Mouse (Mus musculus) mesoderm, embryonic 11.5 days (tissue): ENCODE results near the gene Usp45.

ENCODE experiments used
- DNase-seq: peaks from one replicate; pipeline ENCODE4 v3.0.0-alpha.2; 2012; ENCODE audit warnings: low read depth, low spot score

Usp45 gene

DNA sequence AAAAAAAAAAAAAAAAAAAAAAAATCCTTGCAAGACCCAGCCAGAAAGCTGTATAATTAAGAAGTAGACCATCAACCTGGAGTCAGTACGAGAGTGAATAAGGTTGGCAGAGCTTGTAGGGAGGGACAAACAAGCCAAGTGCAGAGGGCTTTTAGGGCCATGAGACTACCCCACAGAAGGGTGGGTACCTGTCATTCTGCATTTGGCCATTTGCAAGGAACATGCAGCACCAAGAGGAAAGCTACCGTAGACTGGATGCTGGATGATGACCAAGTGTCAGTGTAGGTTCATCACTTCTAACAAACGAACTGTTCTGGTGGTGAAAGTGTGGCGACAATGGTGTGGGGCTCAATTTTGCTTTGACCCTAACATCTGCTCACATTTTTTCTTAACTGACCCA is 22.9 kb downstream of the Usp45 start:
- no peak for DNase-seq

GRCm38 (mm10) chr4:21793631-21794030 is 26.7 kb downstream of the Usp45 start:
- no peak for DNase-seq

- DNase-seq, result no peak
Observed at GRCm38 (mm10) chr4:21801013-21801412, 34.1 kb downstream of the Usp45 start.

DNA sequence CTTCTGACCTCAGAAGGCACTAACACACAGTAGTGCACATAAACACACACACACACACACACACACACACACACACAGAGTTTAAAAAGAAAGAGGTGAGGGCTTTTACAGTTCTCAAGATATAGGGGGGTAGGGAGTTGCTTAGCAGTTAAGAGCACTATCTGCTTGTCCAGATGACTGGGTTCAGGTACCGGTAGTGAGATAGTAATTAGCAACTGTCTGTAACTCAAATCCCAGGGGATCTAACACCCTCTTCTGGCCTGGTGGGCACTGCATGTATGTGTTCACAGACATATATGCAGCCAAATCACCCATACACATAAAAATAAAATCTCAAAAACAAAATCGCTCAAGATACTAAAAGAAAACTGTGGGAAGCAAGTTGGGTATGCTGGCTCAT is 34.7 kb downstream of the Usp45 start:
- no peak for DNase-seq

GRCm38 (mm10) chr4:21807204-21807603 is 40.2 kb downstream of the Usp45 start:
- peak; percentile 18 for DNase-seq

- no peak for DNase-seq
Observed at GRCm38 (mm10) chr4:21810608-21811007, 43.7 kb downstream of the Usp45 start.

- DNase-seq, result no peak
Observed at GRCm38 (mm10) chr4:21812635-21813034, 45.7 kb downstream of the Usp45 start.

DNA sequence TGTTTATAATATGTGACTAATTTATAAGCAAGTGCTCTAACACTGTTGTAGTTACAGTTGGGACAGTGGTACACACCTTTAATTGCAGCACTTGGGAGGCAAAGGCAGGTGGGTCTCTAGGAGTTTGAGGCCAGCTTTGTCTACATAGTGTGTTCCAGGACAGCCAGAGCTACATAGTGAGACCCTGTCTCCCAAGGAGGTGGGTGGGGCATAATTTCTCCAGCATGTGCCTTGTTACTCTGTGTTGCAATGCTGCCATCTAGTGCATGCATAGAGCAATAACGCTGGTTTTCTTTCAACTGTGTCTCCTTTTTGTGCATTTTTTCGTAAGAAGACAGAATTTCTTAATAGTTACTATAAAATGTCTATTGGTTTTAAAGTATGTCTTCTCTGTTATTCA is 47.1 kb downstream of the Usp45 start:
- DNase-seq, result peak; percentile 80

GRCm38 (mm10) chr4:21826616-21827015 is 59.7 kb downstream of the Usp45 start:
- no peak for DNase-seq

DNA sequence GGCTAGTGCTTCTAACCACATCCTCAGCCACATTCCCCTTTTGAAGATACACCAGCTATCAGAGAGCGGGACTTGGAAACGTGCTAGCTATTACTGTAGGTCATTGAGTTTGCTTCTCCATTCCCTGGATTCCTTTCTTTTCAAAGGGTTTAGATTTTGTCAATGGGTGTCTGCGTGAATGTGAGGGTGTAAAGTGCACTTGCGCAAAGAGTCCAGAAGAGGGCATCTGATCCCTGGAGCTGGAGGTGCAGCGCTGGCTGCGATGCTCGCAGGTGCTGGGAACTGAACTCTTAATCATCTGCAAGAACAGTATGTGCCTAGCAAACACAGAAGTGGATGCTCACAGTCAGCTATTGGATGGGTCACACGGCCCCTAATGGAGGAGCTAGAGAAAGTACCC is 65.9 kb downstream of the Usp45 start:
- DNase-seq, result no peak

DNA sequence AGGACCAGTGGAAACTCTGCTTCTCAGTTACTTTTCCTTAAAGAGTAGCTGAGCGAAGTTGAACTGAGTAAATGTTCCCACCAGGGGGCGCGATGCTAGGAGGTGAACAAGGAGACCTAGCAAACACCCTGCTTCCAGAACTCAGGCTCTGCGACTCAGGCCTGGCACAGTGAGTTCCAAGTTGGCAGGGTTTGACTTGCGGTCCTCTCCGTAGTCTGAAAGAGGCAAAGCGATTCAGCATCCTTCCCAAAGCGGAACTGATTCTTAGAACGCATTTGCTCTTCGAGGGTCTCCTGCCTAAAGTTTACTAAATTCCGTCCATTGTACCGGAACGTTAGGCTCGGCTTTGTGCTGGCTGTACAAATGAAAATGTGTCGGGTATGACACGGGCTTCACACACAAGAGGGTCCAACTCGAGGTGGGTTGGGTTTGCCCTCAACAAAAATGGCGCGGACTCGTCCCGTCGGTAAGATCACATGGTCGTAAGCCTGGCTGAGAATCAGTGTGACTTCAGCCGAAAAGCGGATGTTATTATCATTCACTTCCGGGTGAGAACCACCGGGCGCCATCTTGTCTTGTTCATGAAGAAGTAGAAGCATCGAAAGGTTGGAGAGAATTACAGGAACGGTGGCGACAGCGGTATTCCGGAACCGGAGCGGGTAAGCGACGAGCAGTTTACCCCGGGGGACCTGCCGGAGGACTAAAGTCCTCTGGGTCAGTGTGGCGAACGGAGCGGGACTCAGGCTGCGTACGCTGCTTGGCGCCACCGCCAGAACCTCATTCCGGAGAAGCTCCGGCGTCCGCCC is 80.7 kb downstream of the Usp45 start, which contains the start of gene Pnisr:
Pnisr (plus strand) TSS at position 103 of the 806 bp plus-strand sequence.
- peak; percentile 97 for DNase-seq

- DNase-seq, result peak; percentile 90
Observed at GRCm38 (mm10) chr4:21848287-21848630, 81.3 kb downstream of the Usp45 start.

GRCm38 (mm10) chr4:21857481-21857880 is 90.5 kb downstream of the Usp45 start:
- DNase-seq, result no peak

GRCm38 (mm10) chr4:21865226-21865625 is 98.3 kb downstream of the Usp45 start:
- DNase-seq, result no peak

GRCm38 (mm10) chr4:21878776-21879175 is 111.8 kb downstream of the Usp45 start:
- DNase-seq, result peak; percentile 8

DNA sequence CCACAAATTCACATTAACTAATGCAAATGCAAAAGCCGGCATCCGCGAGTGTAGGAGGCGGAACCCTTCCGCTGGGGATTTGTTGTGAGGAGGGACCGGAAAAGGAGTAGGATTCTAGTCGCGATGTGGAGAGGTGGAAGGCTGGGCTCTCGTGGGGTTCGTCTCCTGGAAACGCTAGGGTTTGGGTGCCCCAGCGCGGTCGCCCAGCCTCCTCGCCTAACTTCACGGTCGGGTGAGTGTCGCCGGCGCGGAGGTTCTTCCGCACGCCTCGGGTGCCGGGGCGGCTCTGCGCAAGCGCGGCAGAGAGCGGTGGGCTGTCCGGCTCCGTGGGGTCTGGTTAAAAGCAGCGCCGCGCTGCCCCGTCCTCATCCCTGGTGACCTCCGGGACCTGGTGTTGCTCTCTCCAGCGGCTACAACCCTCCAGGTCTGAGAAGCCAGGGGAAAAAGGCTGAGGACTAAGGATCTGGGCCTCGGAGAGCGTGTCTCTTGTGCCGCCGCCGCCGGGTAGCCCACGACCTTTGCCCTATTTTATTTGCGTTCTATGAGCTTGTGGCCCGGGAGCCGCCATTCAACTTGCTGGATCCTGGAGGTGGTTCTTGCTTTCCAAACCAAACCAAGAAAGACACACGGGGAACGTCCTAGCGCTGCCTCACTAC is 112.7 kb downstream of the Usp45 start, which contains the start of gene Coq3:
Coq3 (plus strand) TSS at position 109 of the 656 bp plus-strand sequence.
- DNase-seq, result peak; percentile 85

DNA sequence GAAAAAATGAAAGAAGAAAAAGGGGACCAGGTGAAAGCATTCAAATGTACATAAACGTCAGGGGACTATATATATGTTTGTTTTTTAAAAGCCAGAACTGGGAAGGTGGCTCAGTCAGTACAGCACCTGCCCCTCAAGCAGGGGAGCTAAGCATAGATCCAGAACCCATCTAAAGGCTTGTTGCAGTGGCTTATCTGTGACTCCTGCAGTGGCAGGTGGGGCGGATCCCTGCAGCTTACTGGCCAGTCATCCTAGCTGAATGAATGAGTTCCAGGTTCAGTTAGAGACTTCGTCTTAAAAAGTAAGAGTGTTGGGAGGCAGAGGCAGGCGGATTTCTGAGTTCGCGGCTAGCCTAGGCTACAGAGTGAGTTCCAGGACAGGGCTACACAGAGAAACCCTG is 115.8 kb downstream of the Usp45 start:
- no peak for DNase-seq

DNA sequence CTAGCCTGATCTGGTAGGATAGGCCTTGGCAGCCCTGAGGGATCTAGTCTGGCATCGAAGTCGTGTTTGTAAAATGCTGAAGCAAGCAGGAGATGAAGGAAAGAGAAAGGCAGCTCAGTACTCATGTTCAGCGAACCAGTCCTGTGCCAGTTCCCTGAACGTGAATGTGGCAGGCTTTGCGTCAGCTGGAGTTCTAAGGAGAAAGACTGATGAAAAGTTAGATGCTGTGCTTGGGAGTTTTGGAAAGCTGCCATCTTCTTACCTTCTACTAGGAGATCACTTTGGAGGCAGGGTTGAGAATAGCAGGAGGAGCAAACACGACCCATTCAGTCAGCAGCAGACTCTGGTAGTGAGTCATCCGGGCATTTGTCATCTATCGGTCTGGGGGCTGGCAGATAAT is 118.9 kb downstream of the Usp45 start:
- DNase-seq, result no peak
